Mouse (Mus musculus) ovary, postnatal 36 days (tissue): ENCODE data around the gene Rcvrn.

ENCODE experiments used
- DNase-seq: peaks from one replicate; pipeline ENCODE4 v3.0.0; 2022; ENCODE audit warnings: low spot score, mixed read lengths

The Rcvrn gene

GRCm38 (mm10) chr11:67694703-67695376 is at the start of gene Rcvrn:
Rcvrn (plus strand) TSS chr11:67695326.
- DNase-seq = no peak

DNA sequence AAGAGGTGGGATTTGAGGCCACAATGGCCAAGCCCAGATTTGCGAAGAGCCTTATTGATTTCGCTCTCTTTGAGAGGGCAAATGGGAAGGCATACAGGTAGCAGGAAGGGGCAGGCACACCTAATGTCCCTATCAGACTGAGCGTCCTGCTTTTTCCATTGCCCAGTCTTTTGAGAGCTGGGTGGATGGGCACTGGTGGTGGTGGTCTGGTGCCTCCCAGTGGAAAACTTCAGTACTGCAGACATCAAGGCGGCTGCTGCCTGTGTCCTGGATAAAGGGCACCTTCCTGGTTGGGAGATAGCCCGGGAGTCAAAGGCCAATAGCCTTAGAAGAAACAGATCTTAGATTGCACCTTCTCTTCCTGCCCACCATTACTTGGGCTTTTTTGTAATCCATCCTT is 47.4 kb upstream of the Rcvrn start:
- DNase-seq = peak; percentile 72

GRCm38 (mm10) chr11:67648651-67649407 is 46.3 kb upstream of the Rcvrn start:
- DNase-seq = peak; percentile 13

- DNase-seq = no peak
Measured at GRCm38 (mm10) chr11:67649971-67650707, 45.0 kb upstream of the Rcvrn start.

- DNase-seq = no peak
Measured at GRCm38 (mm10) chr11:67651731-67652130, 43.4 kb upstream of the Rcvrn start.

DNA sequence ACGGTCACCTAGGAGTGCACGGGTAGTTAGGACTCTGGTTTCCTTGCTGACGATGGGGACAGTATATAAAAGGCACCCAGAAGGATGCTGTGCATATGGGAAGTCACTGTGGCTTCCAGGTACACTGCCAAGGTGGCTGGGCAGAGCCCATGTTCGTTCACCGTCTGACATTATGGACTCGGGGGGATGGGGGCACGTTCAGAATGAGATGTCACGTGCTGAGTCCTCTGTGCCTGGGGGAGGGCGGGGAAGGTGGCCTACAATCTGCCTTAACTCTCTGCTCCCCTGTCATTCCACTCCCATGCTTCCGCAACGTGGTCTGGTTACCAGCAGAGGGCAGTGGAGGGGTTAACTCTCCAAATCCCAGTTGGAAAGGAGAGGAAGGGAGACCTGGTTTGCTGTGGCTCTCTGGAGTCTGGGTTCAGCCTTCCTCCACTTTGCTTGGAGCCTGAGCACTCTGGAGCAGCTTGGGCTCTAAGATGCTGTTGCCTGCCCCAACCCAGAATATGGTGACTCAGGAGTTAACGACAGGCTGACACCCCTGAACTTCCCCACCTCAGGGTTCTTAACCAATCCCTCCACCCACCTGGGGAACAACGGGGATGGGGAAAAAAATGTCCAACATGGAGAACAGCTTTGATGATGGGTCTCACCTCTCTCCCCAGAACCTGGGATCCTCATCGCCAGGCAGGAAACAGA is 42.8 kb upstream of the Rcvrn start:
- no peak for DNase-seq

- no peak for DNase-seq
Measured at GRCm38 (mm10) chr11:67652893-67653255, 42.3 kb upstream of the Rcvrn start.

- no peak for DNase-seq
Measured at GRCm38 (mm10) chr11:67653521-67654090, 41.5 kb upstream of the Rcvrn start.

GRCm38 (mm10) chr11:67654514-67654913 is 40.6 kb upstream of the Rcvrn start:
- no peak for DNase-seq

- DNase-seq = no peak
Measured at GRCm38 (mm10) chr11:67655236-67655959, 39.7 kb upstream of the Rcvrn start.

- DNase-seq = no peak
Measured at GRCm38 (mm10) chr11:67656366-67656765, 38.8 kb upstream of the Rcvrn start.

GRCm38 (mm10) chr11:67656811-67657210 is 38.3 kb upstream of the Rcvrn start:
- no peak for DNase-seq

DNA sequence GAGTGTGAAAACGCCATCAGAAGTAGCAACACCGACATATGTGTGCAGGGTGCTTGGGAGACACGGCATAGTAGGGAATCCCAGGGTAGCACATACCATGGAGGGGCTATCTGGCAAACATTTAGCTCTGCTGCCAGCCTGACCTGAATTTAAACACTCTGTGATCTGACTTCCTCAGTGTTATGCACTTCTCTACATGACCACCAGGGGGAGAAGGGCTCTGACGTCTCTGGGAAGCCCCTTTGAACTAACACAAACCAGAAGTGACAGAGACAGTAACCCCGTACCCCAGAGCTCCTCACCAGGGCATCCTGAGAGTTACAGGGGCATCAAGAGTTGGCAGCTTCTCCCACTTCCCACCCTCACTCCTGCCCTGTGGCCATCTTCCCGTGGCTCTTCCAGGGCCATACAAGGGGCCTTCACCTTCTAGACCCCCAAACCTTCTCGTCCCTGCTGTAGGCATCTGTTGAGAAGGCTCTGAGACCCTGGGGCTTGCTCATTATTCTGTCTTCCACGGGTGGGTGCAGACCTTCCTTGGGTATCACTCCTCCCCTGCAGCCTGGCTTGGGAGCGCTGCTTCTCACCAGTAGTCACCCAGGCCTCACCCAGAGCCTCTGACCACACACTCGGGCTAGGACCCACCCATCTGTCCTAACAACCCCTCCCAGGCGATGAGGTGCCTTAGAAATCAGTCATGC is 37.3 kb upstream of the Rcvrn start:
- no peak for DNase-seq

- no peak for DNase-seq
Measured at GRCm38 (mm10) chr11:67661465-67661864, 33.7 kb upstream of the Rcvrn start.

GRCm38 (mm10) chr11:67663437-67663836 is 31.7 kb upstream of the Rcvrn start:
- DNase-seq = no peak

DNA sequence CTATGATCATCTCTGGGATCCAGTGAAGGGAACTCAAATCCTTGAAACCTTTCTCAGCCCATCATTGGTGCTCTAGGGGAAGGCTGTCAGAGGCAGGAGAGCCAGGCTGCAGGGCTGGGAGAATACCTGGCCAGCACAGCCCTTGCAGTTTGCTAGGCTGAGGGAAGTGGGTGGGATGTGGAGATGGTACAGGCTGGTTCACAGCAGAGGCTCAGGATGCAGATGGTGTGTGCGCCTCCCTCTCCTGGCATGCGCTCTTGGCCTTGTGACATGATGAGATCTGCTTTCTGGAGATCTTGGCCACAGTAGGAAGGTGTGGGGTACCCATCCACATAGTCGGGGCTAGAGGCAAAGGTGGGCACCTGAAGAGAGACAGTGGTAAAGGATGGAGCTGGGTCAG is 30.9 kb upstream of the Rcvrn start:
- DNase-seq = no peak

DNA sequence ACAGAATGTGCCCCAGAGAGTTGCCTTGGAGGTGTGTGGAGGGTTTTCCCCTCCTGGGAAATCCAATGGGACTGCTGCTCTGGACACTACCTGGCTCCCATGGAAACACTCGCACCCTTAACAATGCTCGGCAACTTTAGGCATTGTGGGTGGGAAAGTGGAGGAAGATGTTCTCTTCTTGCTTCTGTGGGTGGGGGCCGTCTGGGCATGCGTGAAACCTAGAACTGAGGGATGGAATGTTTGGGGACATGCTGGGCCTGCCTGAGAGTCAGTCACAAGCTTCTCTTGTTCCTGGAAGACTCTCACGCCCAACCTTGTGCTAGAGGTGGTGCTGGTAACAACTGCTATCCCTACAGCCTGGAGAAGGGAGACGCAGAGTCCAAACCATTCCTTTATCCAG is 30.2 kb upstream of the Rcvrn start:
- no peak for DNase-seq

GRCm38 (mm10) chr11:67666129-67666528 is 29.0 kb upstream of the Rcvrn start:
- no peak for DNase-seq

- DNase-seq = peak; percentile 72
Measured at GRCm38 (mm10) chr11:67667531-67668332, 27.4 kb upstream of the Rcvrn start.

- DNase-seq = no peak
Measured at GRCm38 (mm10) chr11:67668460-67669007, 26.6 kb upstream of the Rcvrn start.
